Mouse (Mus musculus) kidney, postnatal 10 days (tissue): ENCODE measurements around the gene Tut4.

Experiments used
- DNase-seq: peaks from one replicate; pipeline ENCODE4 v3.0.0; 2021; ENCODE audit warnings: mixed read lengths

Tut4 gene

GRCm38 (mm10) chr4:108459231-108460155 is at the start of gene Tut4:
TSS of gene Tut4 (plus strand) at chr4:108459426.
- peak; percentile 95 for DNase-seq

- DNase-seq = no peak
These were observed 34.6 kb upstream of the Tut4 start for GRCm38 (mm10) chr4:108424587-108424986.

- DNase-seq = no peak
These were observed 31.4 kb upstream of the Tut4 start for GRCm38 (mm10) chr4:108427719-108428340.

GRCm38 (mm10) chr4:108428341-108428721 is 30.9 kb upstream of the Tut4 start:
- no peak for DNase-seq

- DNase-seq = peak; percentile 20
These were observed 28.3 kb upstream of the Tut4 start for GRCm38 (mm10) chr4:108430656-108431560.

- no peak for DNase-seq
These were observed 27.7 kb upstream of the Tut4 start for GRCm38 (mm10) chr4:108431561-108431936.

- no peak for DNase-seq
These were observed 25.9 kb upstream of the Tut4 start for GRCm38 (mm10) chr4:108433341-108433740.

- DNase-seq = no peak
These were observed 25.0 kb upstream of the Tut4 start for GRCm38 (mm10) chr4:108434221-108434620.

- DNase-seq = no peak
These were observed 24.4 kb upstream of the Tut4 start for GRCm38 (mm10) chr4:108434781-108435180.

GRCm38 (mm10) chr4:108435646-108436045 is 23.6 kb upstream of the Tut4 start:
- DNase-seq = no peak

- DNase-seq = no peak
These were observed 23.0 kb upstream of the Tut4 start for GRCm38 (mm10) chr4:108436225-108436624.

GRCm38 (mm10) chr4:108438082-108438840 is 21.0 kb upstream of the Tut4 start:
- peak; percentile 77 for DNase-seq

GRCm38 (mm10) chr4:108448091-108448490 is 11.1 kb upstream of the Tut4 start:
- no peak for DNase-seq

- no peak for DNase-seq
These were observed 3.2 kb upstream of the Tut4 start for GRCm38 (mm10) chr4:108456028-108456427.

GRCm38 (mm10) chr4:108458201-108458741 is 955 bp upstream of the Tut4 start:
- DNase-seq = no peak

- DNase-seq = peak; percentile 75
These were observed 1.1 kb downstream of the Tut4 start for GRCm38 (mm10) chr4:108460156-108460923.

- DNase-seq = no peak
These were observed 2.2 kb downstream of the Tut4 start for GRCm38 (mm10) chr4:108461262-108461903.

GRCm38 (mm10) chr4:108473586-108473985 is 14.4 kb downstream of the Tut4 start:
- DNase-seq = no peak

- DNase-seq = no peak
These were observed 23.6 kb downstream of the Tut4 start for GRCm38 (mm10) chr4:108482776-108483175.

GRCm38 (mm10) chr4:108484230-108484629 is 25.0 kb downstream of the Tut4 start:
- no peak for DNase-seq

GRCm38 (mm10) chr4:108503023-108503422 is 43.8 kb downstream of the Tut4 start:
- no peak for DNase-seq
